Mouse (Mus musculus) lung, postnatal 0 days (tissue): ENCODE measurements around the gene Tmem104.

ENCODE experiments used
- CTCF ChIP-seq: IDR thresholded peaks from 2 replicates; pipeline ENCODE4 v1.5.1; 2016; ENCODE audit warnings: antibody characterized with exemption, mild to moderate bottlenecking
- EP300 ChIP-seq: IDR thresholded peaks from 2 replicates; pipeline ENCODE4 v1.6.1; 2016; ENCODE audit warnings: antibody characterized with exemption, mild to moderate bottlenecking, control low read depth

GRCm38 (mm10) chr11:115292631-115293375, 105.5 kb downstream of the Tmem104 start:
- no peak for TF ChIP-seq CTCF
- TF ChIP-seq EP300: no peak
